Mouse (Mus musculus) thymus, adult 2 months (tissue): ENCODE measurements around the gene Zfp868. TPM values are rescaled to one million over a fixed set of nuclear protein-coding genes. Genes with fewer than 3 reads are reported as not detected.
"Not testable (repeated sequence)": the region's sequence is repeated elsewhere in the genome, so short reads cannot be mapped to it uniquely, and the experiment has no call there.

Experiments used
- DNase-seq: peaks from one replicate; pipeline ENCODE4 v3.0.0; 2021
- H3K27ac ChIP-seq: fragments of 200-500 bp; 2 replicates; pipeline ENCODE4 v1.5.1; 2012; ENCODE audit warnings: low read length, control low read depth; ENCODE audit not compliant: control insufficient read depth, insufficient read depth
- H3K27me3 ChIP-seq: fragments of 200-500 bp; 2 replicates; pipeline ENCODE4 v1.6.1; 2012; ENCODE audit warnings: mild to moderate bottlenecking, low read length, moderate library complexity, mixed read lengths; ENCODE audit not compliant: control insufficient read depth, insufficient read depth
- H3K36me3 ChIP-seq: fragments of 200-500 bp; 2 replicates; pipeline ENCODE4 v1.6.1; 2012; ENCODE audit warnings: mild to moderate bottlenecking, low read length, moderate library complexity; ENCODE audit not compliant: control insufficient read depth, insufficient read depth
- H3K4me1 ChIP-seq: fragments of 200-500 bp; replicated peaks from 2 replicates; pipeline ENCODE4 v1.6.1; 2012; ENCODE audit warnings: low read length; ENCODE audit not compliant: control insufficient read depth, insufficient read depth
- H3K4me3 ChIP-seq: fragments of 200-500 bp; 2 replicates; pipeline ENCODE4 v1.5.1; 2012; ENCODE audit warnings: mild to moderate bottlenecking, low read length, control low read depth, moderate library complexity; ENCODE audit not compliant: control insufficient read depth, insufficient read depth
- CTCF ChIP-seq: fragments of 200-500 bp; IDR thresholded peaks from 2 replicates; pipeline ENCODE4 v1.5.1; 2012; ENCODE audit warnings: mild to moderate bottlenecking, control low read depth, low read length, moderate library complexity, borderline replicate concordance; ENCODE audit not compliant: control insufficient read depth, poor library complexity, insufficient read depth; ENCODE audit errors: extremely low read depth
- POLR2A ChIP-seq: fragments of 200-500 bp; IDR thresholded peaks from 2 replicates; pipeline ENCODE4 v1.6.1; 2012; ENCODE audit warnings: mild to moderate bottlenecking, low read length, control low read depth, moderate library complexity; ENCODE audit not compliant: control insufficient read depth, poor library complexity, insufficient read depth; ENCODE audit errors: extremely low read depth
- WGBS: fragments of 180-500 bp; shearing (Covaris S2); methylation state at CpG from one replicate; pipeline ENCODE4 v1.1.7; 2018; 5-methylcytosine and 5-hydroxymethylcytosine counted together
- polyA plus RNA-seq: library from polyadenylated mRNA; depleted of rRNA; stranded (reverse); fragments of >200 nt; gene quantifications from 2 replicates; pipeline ENCODE4 v1.2.3, GENCODE M21; 2012; rRNA removed

Gene Zfp868
- polyA plus RNA-seq, 1 experiment: 10.3 TPM

- peak; percentile 11 for DNase-seq
- Histone ChIP-seq H3K4me1 (no peaks in the 10 kb centered on the region), H3K27me3 (peaks cover 3% of the 10 kb centered on the region; the same call in 1 of the 2 replicates), H3K36me3 (no peaks in the 10 kb centered on the region), H3K4me3 (no peak overlapping the region), H3K27ac (no peak overlapping the region)
- WGBS: 11% methylated on average over 54 of the region's 54 CpGs
- no peak for TF ChIP-seq POLR2A
- TF ChIP-seq CTCF: no peak
Measured at GRCm38 (mm10) chr8:69584611-69585202, 40.6 kb downstream of the Zfp868 start.

GRCm38 (mm10) chr8:69584201-69584600 is 41.1 kb downstream of the Zfp868 start:
- H3K4me3 ChIP-seq, H3K27me3 ChIP-seq, DNase-seq, H3K27ac ChIP-seq, H3K36me3 ChIP-seq, H3K4me1 ChIP-seq: not testable (repeated sequence)
- 32% methylated on average over 7 of the region's 7 CpGs for WGBS

Other genes starting within 250 kb of the Zfp868 start
- gene Gm9495, start 172.0 kb downstream of the Zfp868 start, polyA plus RNA-seq: not detected in 2 replicates
- gene Gm7697, start 102.6 kb downstream of the Zfp868 start, polyA plus RNA-seq: not detected in 2 replicates
- gene Zfp964, start 28.9 kb upstream of the Zfp868 start, polyA plus RNA-seq: 0.26 and 0.27 TPM in 2 replicates
- gene Zfp869, start 85.2 kb upstream of the Zfp868 start, polyA plus RNA-seq: 3.8 and 4.1 TPM in 2 replicates
- gene Zfp963, start 124.4 kb upstream of the Zfp868 start, polyA plus RNA-seq: 2.1 and 3.3 TPM in 2 replicates
- gene Gm20422, start 149.3 kb upstream of the Zfp868 start, polyA plus RNA-seq: 1.3 TPM in 1 of 2 replicates, not detected in the other
- gene Atp13a1, start 165.6 kb upstream of the Zfp868 start, polyA plus RNA-seq: 213 and 231 TPM in 2 replicates
- 24.4 and 25.6 TPM in 2 replicates for gene Zfp866, start 165.6 kb upstream of the Zfp868 start, polyA plus RNA-seq
- 169 and 195 TPM in 2 replicates for gene Gmip, start 183.1 kb upstream of the Zfp868 start, polyA plus RNA-seq
- gene Lpar2, start 196.9 kb upstream of the Zfp868 start, polyA plus RNA-seq: 10.3 and 12.0 TPM in 2 replicates
- 29.0 and 34.2 TPM in 2 replicates for gene Pbx4, start 206.9 kb upstream of the Zfp868 start, polyA plus RNA-seq